Mouse (Mus musculus) cortical plate, adult 2 months (tissue): ENCODE data around the gene Tmem119. TPM values are rescaled to one million over a fixed set of nuclear protein-coding genes. Genes with fewer than 3 reads are reported as not detected.

ENCODE experiments used
- H3K27ac ChIP-seq: fragments of 200-500 bp; 2 replicates; pipeline ENCODE4 v1.5.1; 2012; ENCODE audit warnings: low read length, control low read depth, inconsistent platforms; ENCODE audit not compliant: insufficient read depth
- H3K4me1 ChIP-seq: fragments of 200-500 bp; 2 replicates; pipeline ENCODE4 v1.6.1; 2011; ENCODE audit warnings: low read length; ENCODE audit not compliant: control insufficient read depth, insufficient read depth
- H3K4me3 ChIP-seq: fragments of 200-500 bp; 2 replicates; pipeline ENCODE4 v1.5.1; 2011; ENCODE audit warnings: mild to moderate bottlenecking, low read length, control low read depth; ENCODE audit not compliant: insufficient read depth
- CTCF ChIP-seq: fragments of 200-500 bp; IDR thresholded peaks from 2 replicates; pipeline ENCODE4 v1.5.1; 2011; ENCODE audit warnings: mild to moderate bottlenecking, control low read depth, low read length; ENCODE audit not compliant: insufficient read depth; ENCODE audit errors: extremely low read depth
- POLR2A ChIP-seq: fragments of 200-500 bp; IDR thresholded peaks from 2 replicates; pipeline ENCODE4 v1.6.1; 2011; ENCODE audit warnings: mild to moderate bottlenecking, low read length, control low read depth; ENCODE audit not compliant: insufficient read depth; ENCODE audit errors: extremely low read depth
- polyA plus RNA-seq: library from polyadenylated mRNA; depleted of rRNA; stranded (reverse); fragments of >200 nt; gene quantifications from 2 replicates; pipeline ENCODE4 v1.2.3, GENCODE M21; 2012

The Tmem119 gene
- polyA plus RNA-seq, 1 experiment = 25.4 TPM

DNA sequence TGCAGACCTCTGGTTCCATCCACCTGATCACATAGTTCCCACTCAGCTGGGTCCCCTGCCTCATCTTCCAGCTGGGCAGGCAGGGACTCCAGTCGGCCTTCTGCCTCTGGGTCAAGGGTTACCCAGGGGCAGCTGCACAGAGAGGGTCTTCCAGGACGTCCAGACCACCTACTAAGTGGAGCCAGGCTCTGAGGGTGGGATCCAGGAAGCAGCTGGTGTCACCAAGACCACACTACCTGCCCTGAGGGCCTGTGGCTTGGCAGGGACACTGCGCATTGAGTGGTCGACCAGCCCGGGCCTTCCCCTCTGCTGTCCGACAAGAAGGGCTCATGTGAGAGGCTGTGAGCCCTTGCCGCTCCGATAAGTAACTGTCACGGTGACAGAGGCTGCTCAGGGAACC, 7.4 kb upstream of the Tmem119 start:
- H3K4me1 ChIP-seq = no peaks in the 10 kb centered on the region
- no peak overlapping the region for H3K27ac ChIP-seq
- TF ChIP-seq POLR2A = no peak
- no peak for TF ChIP-seq CTCF
- no peak overlapping the region for H3K4me3 ChIP-seq

DNA sequence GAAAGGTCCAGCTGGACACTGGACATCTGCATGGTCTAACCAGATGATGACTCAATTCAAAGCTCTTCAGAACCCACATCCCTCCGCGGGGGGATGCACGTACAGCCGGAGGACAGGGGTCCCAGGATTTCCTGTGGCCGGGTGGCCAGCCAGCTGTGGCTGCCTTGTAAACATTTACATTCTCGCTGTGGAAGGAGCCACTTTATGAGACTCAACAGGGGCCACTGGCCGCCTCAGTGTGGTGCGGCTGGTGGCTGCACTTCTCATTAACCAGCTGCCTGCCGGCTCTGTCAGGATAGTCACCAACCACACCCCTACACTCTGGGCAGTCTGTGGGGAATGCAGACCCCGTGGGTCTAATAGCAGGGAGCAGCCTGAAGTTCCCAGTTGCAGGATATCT, 6.1 kb upstream of the Tmem119 start:
- H3K4me1 ChIP-seq = no peaks in the 10 kb centered on the region
- H3K4me3 ChIP-seq = no peak overlapping the region
- no peak overlapping the region for H3K27ac ChIP-seq
- no peak for TF ChIP-seq CTCF
- no peak for TF ChIP-seq POLR2A

DNA sequence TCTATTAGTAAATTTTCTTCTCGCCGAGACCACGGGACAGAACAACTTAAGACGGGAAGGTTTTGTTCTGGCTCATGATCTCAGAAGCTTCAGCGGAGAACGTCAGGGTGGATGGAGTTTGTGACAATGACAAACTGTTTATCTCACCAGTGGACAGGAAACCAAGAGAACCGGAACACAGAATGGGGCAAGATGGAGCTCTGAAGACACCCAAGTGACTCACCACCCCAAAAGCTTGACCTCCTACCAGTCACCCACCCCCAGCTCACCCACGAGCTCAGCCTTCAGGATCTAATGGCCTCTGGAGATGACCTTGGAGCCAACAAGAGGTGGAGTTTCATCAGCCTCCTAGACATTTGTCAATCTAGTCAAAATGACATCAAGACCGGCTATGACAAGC, 5.0 kb upstream of the Tmem119 start:
- TF ChIP-seq POLR2A (no peak), CTCF (no peak)
- Histone ChIP-seq H3K27ac (no peak overlapping the region), H3K4me3 (no peak overlapping the region), H3K4me1 (no peaks in the 10 kb centered on the region)

DNA sequence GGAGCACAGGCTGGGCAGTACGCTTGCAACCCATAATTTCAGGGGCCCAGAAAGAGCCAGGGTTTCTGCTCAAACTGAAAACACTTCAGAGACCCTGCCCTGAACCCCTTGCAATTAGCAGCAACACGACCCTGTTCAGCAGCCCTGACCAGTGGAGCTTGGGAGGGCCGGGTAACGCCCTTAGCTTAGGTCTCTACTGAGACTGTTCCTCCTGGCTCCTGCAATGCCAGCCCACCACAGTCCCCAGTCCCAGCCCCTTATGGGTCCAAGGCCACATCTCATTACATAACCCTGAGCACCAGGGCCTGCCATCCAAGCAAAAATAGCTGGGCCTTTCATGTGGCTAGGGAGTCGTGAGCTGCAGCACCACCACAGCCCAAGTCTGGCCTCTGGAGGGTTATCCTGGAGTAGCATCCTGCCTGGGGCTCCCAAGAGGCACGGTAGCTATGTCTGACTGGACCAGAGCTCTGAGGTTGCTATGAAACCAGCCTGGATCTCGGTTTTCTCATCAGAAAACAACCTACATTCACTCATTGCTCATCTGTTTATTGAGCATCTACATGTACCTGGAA, 4.2 kb upstream of the Tmem119 start:
- Histone ChIP-seq H3K27ac (no peak overlapping the region), H3K4me3 (no peak overlapping the region), H3K4me1 (no peaks in the 10 kb centered on the region)
- TF ChIP-seq CTCF (no peak), POLR2A (no peak)

DNA sequence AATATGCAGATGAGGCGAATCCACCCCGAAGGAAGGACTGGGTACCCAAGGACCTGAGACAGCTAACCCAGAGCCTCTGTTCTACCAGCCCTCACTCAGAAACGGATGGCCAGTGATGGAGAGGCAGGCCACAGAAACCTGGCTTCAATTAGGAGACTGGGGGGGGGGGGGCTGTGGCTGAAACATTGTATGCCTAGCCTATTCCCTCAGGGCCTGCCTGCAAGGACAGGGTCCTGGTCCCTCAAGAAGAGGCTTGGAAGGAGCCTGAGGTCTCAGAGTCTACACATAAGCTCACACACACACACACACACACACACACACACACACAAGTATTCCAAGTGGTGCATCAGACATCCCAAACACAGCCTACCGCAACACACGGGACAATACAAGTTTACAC, 625 bp downstream of the Tmem119 start:
- Histone ChIP-seq H3K4me1 (no peaks in the 10 kb centered on the region), H3K27ac (no peak overlapping the region), H3K4me3 (peak overlapping the region; percentile 34)
- TF ChIP-seq CTCF (no peak), POLR2A (no peak)

DNA sequence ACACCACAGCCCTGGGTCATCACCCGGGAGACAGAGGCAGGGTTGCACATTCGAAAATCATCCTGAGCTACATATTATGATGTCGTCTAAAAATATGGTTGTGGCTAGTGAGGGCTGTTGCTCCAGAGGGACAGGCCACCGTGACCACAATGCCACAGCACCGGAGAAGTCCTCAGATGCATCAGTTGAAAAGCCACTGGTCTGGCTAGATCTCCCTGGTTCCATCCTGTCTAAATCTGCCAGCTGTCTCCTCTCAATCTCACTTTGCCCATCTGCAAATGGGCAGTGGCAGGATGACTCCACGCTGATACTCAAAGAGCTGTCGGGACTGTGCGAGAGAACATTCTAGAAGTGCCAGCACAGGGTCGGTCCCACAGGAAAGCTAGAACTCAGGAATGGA, 1.8 kb downstream of the Tmem119 start:
- TF ChIP-seq CTCF (no peak), POLR2A (no peak)
- H3K4me1 ChIP-seq = no peaks in the 10 kb centered on the region
- H3K4me3 ChIP-seq = peak overlapping the region; percentile 19; the same call in 1 of the 2 replicates

DNA sequence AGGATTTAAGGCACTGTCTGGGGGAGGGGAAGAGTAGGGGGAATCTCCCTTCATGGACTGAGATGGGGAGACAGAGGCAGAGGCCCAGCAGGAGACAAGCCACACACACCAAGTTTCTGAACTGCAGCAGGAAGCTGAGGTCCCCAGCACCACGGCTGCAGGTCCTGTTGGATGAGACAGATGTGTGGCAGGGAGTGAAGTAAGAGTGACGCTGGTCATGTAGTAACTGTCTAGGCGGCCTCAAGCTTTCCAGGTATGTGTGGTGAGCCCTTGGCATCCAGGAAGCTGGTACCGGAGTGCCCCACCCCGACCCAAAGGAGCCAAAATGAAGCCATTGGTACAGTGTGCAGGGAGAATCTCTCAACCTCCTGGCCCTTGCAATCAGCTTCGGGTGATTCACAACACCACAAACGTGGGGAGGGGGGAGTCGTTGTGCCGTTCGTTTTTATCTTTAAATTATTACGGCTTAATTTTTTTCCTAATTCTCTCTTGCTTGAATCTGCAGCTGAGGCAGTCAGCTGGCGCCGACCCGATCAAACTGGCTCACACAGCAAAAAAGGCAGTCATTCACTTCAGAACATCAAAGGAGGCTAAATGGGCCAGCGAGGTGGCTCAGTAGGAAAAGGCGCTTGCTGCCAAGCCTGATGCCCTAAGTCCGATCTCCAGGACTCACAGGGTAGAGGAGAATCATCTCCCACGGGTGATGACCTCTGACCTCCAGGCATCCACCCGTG, 3.0 kb downstream of the Tmem119 start:
- Histone ChIP-seq H3K27ac (no peak overlapping the region), H3K4me1 (no peaks in the 10 kb centered on the region), H3K4me3 (no peak overlapping the region; the same call in 1 of the 2 replicates)
- TF ChIP-seq CTCF (no peak), POLR2A (no peak)

More for the DNA sequence above, 1.8 kb downstream of the Tmem119 start:
- 0 out of 2 replicates have a peak overlapping the region, but pooled peaks have one; percentile 35 for H3K27ac ChIP-seq

DNA sequence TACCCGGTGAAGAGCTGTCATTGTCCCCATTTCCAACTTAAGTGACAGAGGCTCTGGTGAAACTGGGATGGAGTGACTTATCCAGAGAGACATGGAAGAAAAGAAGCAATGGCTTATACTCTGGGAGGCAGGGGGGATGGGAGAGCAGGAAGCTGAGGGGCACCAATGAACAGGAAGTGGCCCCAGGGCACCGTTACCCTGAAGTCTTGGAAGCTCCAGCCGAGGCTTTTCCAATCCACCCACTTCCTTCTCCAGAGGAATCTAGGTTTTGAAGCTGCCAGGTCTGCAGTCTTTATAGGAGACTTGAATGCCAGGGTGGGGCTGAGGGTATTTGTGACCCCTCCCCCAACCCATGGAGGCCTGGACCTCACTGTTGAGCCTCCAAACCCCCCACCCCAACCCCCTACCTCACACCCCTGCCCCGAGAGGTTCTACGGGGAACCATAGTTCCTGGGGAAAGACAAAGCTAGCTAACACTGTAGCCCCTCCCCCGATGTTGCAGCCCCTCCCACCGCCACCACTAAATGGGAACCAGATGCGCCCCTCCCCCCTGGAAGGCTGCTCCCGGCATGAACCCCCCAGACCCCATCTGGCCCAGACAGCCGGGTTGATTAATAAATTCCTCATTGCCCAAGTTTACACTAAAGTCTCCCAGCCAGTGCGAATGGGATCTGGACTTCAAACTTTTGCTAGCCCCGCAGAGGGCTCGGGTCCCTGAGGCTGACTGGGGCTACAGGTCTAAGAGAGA, 3.7 kb downstream of the Tmem119 start:
- TF ChIP-seq POLR2A = no peak
- TF ChIP-seq CTCF = no peak
- H3K4me3 ChIP-seq = no peak overlapping the region; the same call in 1 of the 2 replicates

DNA sequence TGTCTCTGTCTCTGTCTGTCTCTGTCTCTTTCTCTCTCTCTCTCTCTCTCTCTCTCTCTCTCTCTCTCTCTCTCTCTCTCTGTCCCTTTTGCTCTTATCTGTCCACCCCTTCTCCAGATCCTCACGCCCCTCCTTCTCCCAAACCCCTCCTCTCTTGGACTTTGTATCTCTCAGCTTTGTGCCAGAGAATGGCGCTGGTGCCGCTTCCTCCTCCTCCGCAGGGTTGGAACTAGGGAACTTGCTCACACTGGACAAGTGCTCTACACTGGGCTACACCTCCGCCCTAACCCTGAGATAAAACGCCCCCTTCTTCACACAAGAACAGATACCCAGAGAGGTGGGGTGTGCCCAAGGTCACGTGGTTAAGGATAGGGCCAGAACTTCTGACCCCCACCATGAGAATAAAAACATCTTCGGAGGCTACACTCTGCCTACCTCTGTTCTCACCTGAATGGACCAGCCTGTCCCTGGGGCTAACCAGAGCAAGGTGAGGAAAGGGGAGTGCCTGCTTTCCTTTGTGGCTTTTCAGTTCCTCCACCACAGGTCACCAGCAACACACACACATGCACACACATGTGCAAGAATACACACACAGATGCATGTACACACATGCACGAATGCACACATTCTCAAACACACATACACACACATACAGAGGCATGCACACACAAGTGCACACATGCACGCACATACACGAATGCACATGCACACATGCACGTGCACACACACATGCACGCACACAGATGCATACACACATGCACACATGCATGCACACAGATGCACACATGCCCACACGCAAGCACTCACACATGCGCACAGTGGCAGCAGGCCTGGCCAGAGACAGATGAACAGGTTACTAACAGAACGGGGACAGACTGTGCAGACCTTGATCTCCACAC, 8.9 kb downstream of the Tmem119 start:
- Histone ChIP-seq H3K4me1 (no peaks in the 10 kb centered on the region), H3K27ac (no peak overlapping the region), H3K4me3 (no peak overlapping the region)
- TF ChIP-seq POLR2A = no peak
- TF ChIP-seq CTCF = no peak

More for the DNA sequence above, 3.7 kb downstream of the Tmem119 start:
- Histone ChIP-seq H3K27ac (no peak overlapping the region), H3K4me1 (no peaks in the 10 kb centered on the region)
